Mouse (Mus musculus) right cerebral cortex, postnatal 36 days (tissue): ENCODE data around the gene Chrnb4.

Experiments
- DNase-seq, 2 experiments: peaks; one replicate each; pipeline ENCODE4 v3.0.0; 2022; ENCODE audit warnings: low spot score in 2 of 2, mixed read lengths in 1 of 2

The Chrnb4 gene

DNA sequence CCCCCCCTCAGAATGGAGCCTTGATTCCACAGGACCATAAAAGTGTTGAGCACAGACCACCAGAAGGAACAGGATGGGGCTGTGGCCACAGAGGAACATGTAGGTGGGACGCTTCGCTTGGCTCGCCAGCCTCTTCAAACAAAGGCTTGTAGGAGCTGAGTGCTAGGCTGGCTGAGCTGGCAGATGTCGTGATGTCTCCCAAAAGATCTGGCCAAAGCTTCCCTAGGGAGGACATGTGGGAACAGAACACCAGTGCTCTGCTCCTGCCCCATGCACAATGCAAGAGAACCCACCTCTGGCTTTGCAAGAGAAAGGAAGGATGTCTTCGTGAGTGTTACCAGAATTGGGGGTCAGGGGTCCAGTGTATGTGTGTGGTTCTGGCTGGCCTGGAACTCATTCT lies 25.3 kb downstream of the Chrnb4 start:
- DNase-seq, result no peak

DNA sequence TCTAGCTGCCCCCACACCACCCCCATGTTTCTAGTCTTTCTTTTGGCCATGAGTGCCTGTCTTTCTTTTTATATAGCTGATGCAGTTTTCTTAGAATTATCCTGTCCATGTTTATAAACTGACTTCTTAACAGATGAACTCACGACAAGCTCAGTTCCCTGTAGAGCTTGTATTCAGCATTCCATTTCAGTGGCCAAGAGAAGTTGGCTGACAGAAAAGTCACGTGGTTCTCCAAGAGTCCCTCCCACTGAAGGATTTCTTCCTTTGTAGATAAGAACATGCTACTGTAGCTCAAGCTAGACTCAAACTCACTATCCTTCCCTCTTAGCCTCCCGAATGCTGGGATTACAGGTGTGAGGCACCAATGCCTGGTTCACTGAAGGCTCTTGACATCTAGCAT lies 31.7 kb downstream of the Chrnb4 start:
- DNase-seq, result no peak

DNA sequence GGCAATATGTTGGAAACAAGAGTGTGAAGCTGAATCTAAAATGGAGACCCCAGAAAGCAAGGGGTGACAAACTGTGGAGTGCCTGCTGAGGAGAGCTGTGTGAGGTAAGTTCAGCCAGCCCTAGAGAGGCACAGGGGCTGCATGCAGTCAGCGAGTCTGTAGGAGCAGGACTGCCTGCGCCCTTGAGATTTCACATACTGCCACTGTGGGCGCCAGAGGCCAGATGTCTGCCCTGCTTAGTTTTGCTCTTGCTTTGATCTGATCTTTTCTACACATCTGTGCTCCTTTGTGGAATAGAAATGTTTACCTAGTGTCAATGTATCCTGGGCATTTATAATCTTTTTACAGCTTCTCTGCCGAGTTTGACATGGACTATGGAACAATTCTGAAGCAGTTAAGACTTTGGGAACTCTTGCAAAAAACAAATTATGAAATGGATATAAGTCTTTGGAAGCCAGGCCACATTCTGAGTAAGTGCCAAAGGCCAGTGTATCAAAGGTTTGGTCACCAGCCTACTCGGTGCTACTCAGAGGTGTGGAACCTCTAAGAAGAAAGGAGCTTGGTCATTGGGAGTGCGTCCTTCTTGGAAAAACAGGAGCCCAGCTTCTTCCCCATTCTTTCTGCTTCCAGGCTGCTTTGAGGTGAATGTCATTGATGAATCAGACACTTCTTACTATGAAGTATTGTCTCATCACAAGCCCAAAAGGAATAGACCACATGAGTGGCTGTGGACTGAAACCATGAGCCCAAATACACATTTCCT lies 37.8 kb downstream of the Chrnb4 start:
- no peak for DNase-seq

DNA sequence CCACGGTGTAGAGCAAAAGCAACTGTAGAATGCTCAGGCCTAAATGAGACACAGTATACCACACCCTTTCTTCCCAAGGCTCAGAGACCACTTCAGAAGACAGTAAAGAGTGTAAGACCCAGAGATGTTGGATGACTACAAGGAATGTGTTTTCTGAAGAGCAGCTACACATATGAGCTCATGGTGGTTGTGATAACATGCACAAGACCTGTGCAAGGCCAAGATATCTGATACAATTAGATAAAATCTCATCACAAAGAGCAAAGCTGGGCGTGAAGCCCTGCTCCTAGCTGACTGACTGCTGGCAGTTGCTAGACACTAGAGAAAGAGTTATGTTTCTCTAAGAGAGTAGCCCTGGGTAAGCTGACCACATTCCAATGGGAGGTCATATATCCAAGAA lies 38.9 kb downstream of the Chrnb4 start:
- DNase-seq, result no peak

DNA sequence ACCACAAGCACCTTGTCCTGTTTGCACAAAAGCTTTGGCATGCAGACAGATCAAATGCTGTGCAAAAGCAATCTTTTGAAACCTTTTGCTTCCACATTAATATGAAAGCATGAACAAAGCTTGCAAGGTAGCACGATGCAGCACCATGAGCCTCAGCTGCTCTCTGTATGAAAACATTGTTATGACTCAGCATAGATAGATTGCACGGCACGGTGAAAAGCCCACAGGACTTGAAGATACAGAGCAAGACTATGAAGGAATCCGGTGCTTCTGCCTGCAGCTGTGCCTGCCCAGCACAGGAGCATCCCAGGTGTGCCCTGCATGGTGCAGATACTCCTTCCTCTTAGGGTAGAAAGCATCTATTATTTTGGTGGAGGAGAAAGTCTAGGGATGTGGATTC lies 45.0 kb downstream of the Chrnb4 start:
- DNase-seq, result no peak

DNA sequence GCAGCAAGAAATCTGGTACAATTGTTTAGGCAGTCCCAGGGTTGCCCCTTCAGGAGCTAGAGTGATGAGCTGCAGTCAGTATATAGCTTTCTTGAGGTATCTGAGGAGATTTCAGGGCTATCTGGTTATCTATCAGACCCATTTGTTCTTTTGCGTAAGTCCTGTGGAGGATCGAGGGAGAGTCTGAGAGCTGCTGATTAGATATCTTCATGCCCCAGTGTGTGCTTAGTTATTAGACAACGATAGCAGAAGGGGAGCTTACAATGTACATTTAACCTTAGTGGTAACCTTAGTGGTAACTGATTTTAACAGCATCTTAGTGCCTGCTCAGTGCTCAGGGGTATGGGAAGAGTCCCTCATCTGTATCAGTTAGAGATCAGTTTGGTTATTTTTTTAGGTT lies 52.9 kb downstream of the Chrnb4 start:
- no peak for DNase-seq

DNA sequence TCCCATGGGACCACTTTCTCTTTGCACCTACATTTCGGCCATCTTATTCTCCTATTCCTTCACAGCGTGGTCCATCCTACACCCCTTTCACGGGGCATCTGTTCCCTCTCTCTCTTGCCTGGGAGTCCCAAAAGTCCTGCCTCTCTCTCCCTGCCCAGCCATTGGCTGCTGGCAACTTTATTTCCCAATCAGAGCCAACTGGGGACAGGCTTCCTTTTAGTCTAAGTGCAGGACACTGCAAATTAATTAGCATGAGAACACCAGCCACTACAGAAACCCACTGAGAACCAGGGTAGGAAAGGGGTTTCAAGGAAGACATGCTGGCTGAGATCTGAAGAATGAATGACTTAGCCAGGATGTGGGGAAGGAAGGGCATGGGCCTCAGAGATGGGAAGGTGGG lies 54.2 kb downstream of the Chrnb4 start:
- no peak for DNase-seq

DNA sequence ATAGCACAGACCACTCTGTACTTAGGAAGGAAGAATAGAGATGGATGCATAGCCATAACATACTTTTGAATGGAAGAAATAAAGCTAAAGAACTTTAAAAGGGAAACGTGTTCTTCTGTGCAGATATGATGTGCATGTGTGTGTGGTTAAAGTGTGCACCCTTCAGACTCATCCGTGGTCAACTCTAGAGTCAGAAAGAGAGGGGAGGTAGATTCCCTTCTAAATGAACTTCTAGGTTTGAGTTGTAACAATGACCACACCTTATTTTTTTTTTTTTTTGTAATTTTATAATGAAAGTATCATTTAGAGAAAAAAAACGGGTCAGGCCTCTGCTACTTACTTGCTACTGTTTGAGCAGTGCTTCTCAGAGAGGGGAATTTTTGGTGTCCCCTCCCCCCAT lies 58.2 kb downstream of the Chrnb4 start:
- DNase-seq, result no peak

DNA sequence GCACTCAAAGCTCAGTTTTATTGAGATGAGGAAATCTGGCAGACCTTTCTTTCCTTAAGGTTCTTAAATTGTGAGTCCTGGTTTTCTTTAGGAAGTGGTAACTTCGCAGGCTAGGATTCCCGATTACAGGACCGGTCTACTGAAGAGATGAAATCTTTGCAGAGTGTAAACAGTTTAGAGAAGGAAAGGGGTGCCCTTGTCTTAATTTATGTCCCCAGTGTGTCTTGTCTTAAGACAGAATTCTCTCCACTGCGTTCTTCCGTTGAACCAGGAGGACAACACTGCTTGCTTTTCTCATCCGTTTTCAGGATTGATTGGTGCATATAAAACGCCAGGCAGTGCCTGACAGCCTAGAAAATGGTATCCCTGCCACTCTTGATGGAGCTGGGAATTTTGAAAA lies 66.2 kb downstream of the Chrnb4 start:
- no peak for DNase-seq

DNA sequence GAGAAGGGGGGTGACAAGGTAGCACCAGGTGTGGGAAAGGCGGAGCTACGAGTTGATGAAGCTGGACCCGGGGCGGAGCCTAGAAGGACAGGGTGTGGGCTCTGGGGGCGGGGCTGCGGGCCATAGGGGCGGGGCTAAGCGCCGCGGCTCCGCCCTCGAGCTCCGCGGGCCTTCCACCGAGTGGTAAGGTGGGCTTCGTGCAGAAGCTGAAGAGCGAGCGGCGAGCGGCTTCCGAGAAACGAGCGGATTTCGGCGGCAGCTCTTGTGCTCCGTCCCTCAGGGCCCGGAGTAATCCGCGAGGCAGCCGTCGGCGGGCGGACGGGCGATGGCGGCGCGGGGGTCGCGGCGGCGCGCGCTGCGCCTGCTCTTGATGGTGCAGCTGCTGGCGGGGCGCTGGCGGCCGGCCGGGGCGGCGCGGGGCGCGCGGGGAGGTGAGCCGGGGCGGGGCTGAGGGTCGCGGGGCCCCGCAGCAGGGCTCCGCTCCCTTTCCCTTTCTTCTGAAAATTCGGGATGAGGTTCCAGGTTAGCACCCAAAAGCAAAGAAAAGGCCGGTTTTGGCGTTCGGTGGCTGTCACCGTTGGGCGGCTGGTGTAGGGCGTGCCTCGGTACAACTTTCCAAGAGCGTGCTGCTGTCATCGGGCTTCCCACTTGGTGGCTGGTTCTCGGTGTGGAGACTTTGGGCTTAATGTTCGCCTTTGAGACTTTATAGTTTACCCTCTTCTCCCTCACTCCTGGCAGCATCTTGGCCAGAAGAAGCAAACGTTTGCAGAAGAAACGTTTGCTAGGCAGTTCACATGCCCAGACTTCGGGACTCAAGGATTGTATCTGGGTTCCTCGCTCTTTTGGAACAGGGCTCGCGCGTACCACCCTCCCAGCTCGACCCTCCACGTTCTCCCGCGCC lies 67.0 kb downstream of the Chrnb4 start:
- DNase-seq, result no peak

DNA sequence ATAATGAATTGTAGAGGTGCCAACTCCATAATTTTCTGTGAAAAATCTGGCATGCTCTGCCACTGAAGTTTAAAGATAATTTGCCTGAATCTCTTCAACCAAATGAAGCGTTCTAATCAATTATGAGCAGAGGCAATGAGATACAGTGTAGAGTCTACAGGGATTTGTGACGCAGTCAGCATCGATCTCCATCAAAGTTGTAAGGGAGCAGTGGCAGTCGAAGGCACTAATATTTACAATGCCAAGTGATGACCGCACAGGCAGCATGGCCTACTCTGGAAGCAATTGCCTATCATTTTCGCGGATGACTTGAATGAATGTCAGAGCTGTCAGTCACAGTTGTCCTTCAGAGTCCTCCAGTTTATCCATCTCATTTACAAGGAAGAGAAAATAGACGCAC lies 67.9 kb downstream of the Chrnb4 start, which contains the start of gene Chrna5:
Gene Chrna5, plus strand, starts transcription at position 207 of the 400 bp plus-strand sequence.
- DNase-seq, result no peak
